In genomic region chr3:87408171-87408570, GRCm38 (mm10) we compare ENCODE assay signal across 9 mouse cellular contexts. TPM values are rescaled to one million over a fixed set of nuclear protein-coding genes. Genes with fewer than 3 reads are reported as not detected.
DNase-seq lines count a peak whose midpoint lies in the region; ATAC-seq lines count a peak whose summit lies in the region.
"Had no signal": no experiment of that assay in that cellular context is flagged by ENCODE, and none has a peak within 500 bp of the region (broad histone marks: within the 10 kb centered on the region; RNA-seq: fewer than 3 reads in every experiment).

No protein-coding gene starts in this region.

- H3K4me2 ChIP-seq in liver, embryonic 12.5 days, result no peak overlapping the region
- no peak overlapping the region for H3K4me2 ChIP-seq in kidney, embryonic 14.5 days (replicated peaks; ENCODE audit: low read depth, low read length)
- H3K4me2 ChIP-seq: limb, embryonic 15.5 days had no signal

- H3K4me1 ChIP-seq in liver, embryonic 12.5 days, result no peaks in the 10 kb centered on the region
- H3K4me1 ChIP-seq in kidney, embryonic 14.5 days (ENCODE audit: control insufficient read depth, insufficient read depth, low read length), result no peaks in the 10 kb centered on the region

- ATAC-seq in liver, embryonic 12.5 days, result peak; percentile 55; the same call in 1 of the 2 replicates
- no peak for ATAC-seq in kidney, embryonic 14.5 days (ENCODE audit: low FRiP score, low TSS enrichment)

- 10% methylated on average over 4 of the region's 4 CpGs for WGBS in liver, embryonic 12.5 days (ENCODE audit: insufficient replicate concordance)
- 28% methylated on average over 4 of the region's 4 CpGs for WGBS in kidney, embryonic 14.5 days

- DNase-seq in gastrocnemius, adult 18-20 months (ENCODE audit: low spot score), result peak; percentile 4
- DNase-seq in gastrocnemius, postnatal 4 days (ENCODE audit: low spot score in 2 of 2), result no peak
- peak; percentile 6 for DNase-seq in 3134 (ENCODE audit: extremely low read depth, insufficient read length, low spot score)
- peak; percentile 6 for DNase-seq in adipocyte (ENCODE audit: low spot score)
- DNase-seq in spleen, postnatal 36 days (ENCODE audit: low spot score in 2 of 2), result peak; percentile 72 to 80
- no peak for DNase-seq in gastrocnemius, postnatal 36 days

- intact Hi-C loops in gastrocnemius, postnatal 36 days (cut with DNase I), result no loop called here

- no peaks in the 10 kb centered on the region for H3K36me3 ChIP-seq in liver, embryonic 12.5 days
- no peaks in the 10 kb centered on the region for H3K36me3 ChIP-seq in kidney, embryonic 14.5 days (ENCODE audit: control insufficient read depth, insufficient read depth, low read length)
- H3K36me3 ChIP-seq: limb, embryonic 15.5 days had no signal

- H3K27me3 ChIP-seq in liver, embryonic 12.5 days (replicated peaks), result no peaks in the 10 kb centered on the region
- H3K27me3 ChIP-seq in kidney, embryonic 14.5 days (ENCODE audit: control insufficient read depth, insufficient read depth, low read length), result no peaks in the 10 kb centered on the region
- H3K27me3 ChIP-seq: limb, embryonic 15.5 days had no signal

- H3K9ac ChIP-seq in liver, embryonic 12.5 days, result no peak overlapping the region
- H3K9ac ChIP-seq in kidney, embryonic 14.5 days (ENCODE audit: low read depth, low read length), result no peak overlapping the region
- H3K9ac ChIP-seq: limb, embryonic 15.5 days had no signal

- H3K27ac ChIP-seq in liver, embryonic 12.5 days, result no peak overlapping the region
- no peak overlapping the region for H3K27ac ChIP-seq in kidney, embryonic 14.5 days (ENCODE audit: low read depth, low read length)
- H3K27ac ChIP-seq: limb, embryonic 15.5 days had no signal

- H3K9me3 ChIP-seq in liver, embryonic 12.5 days (replicated peaks), result no peaks in the 10 kb centered on the region
- no peaks in the 10 kb centered on the region for H3K9me3 ChIP-seq in kidney, embryonic 14.5 days (ENCODE audit: control insufficient read depth, low read length)
- H3K9me3 ChIP-seq: limb, embryonic 15.5 days had no signal

- no peak overlapping the region for H3K4me3 ChIP-seq in liver, embryonic 12.5 days
- no peak overlapping the region for H3K4me3 ChIP-seq in kidney, embryonic 14.5 days (ENCODE audit: low read length)
- H3K4me3 ChIP-seq: limb, embryonic 15.5 days had no signal

RNA-seq across cellular contexts. Expression of gene Fcrl5, which starts 27.4 kb away (rescaled TPM):
- not detected for total RNA-seq in gastrocnemius, adult 18-20 months (2021)
- total RNA-seq in gastrocnemius, postnatal 4 days (2021), result not detected
- not detected in 2 replicates for polyA plus RNA-seq in liver, embryonic 12.5 days (2016; fragmentation: Nextera tagmentation; extraction: Ambion mirVana)
- not detected for total RNA-seq in gastrocnemius, postnatal 36 days (2021)
- polyA plus RNA-seq in kidney, embryonic 14.5 days (2014; fragmentation: Nextera tagmentation; extraction: Ambion mirVana), result not detected in 2 replicates
- polyA plus RNA-seq: limb, embryonic 15.5 days had no signal

RNA-seq across cellular contexts. Expression of gene Fcrl1, which starts 32.0 kb away (rescaled TPM):
- not detected for total RNA-seq in gastrocnemius, adult 18-20 months (2021)
- total RNA-seq in gastrocnemius, postnatal 4 days (2021), result under 1 TPM in 1 of 2 experiments, not detected in 1; 0.21 TPM
- 0.75 and 0.79 TPM in 2 replicates for polyA plus RNA-seq in liver, embryonic 12.5 days (2016; fragmentation: Nextera tagmentation; extraction: Ambion mirVana)
- not detected for total RNA-seq in gastrocnemius, postnatal 36 days (2021)
- 0.20 and 0.54 TPM in 2 replicates for polyA plus RNA-seq in kidney, embryonic 14.5 days (2014; fragmentation: Nextera tagmentation; extraction: Ambion mirVana)

RNA-seq across cellular contexts. Expression of gene Cd5l, which starts 50.5 kb away (rescaled TPM):
- not detected for total RNA-seq in gastrocnemius, adult 18-20 months (2021)
- total RNA-seq in gastrocnemius, postnatal 4 days (2021), result 1 to 10 TPM in 1 of 2 experiments, not detected in 1; 1.4 TPM
- 9.3 and 9.6 TPM in 2 replicates for polyA plus RNA-seq in liver, embryonic 12.5 days (2016; fragmentation: Nextera tagmentation; extraction: Ambion mirVana)
- total RNA-seq in gastrocnemius, postnatal 36 days (2021), result not detected
- polyA plus RNA-seq in kidney, embryonic 14.5 days (2014; fragmentation: Nextera tagmentation; extraction: Ambion mirVana), result 0.09 TPM in 1 of 2 replicates, not detected in the other

Comparison
In these comparisons a context has a peak if more than half of its experiments do, and no peak if none do; other contexts are left out.
1. DNase-seq: peak in gastrocnemius, adult 18-20 months (single experiment), 3134 (single experiment), adipocyte (single experiment) and spleen, postnatal 36 days (2 of 2); none in gastrocnemius, postnatal 4 days (0 of 2) and gastrocnemius, postnatal 36 days (0 of 2).